Mouse (Mus musculus): ENCODE results near the gene Ttll13. TPM values are rescaled to one million over a fixed set of nuclear protein-coding genes. Genes with fewer than 3 reads are reported as not detected.

Ttll13 gene
- polyA plus RNA-seq (2015; fragmentation: Nextera tagmentation; extraction: Ambion mirVana): 0.43 TPM in 2 replicates

GRCm38 (mm10) chr7:80246148-80246721 is at the start of gene Ttll13:
Ttll13 (plus strand) TSS chr7:80246376.
- peak within 1 kb of the TSS; percentile 73 for H3K9ac ChIP-seq (replicated peaks)
- WGBS (ENCODE audit: insufficient replicate concordance): under 1% methylated on average over 48 of the region's 48 CpGs
- peak within 1 kb of the TSS; percentile 80 for H3K4me3 ChIP-seq (ENCODE audit: low read depth, low read length)
- ATAC-seq: peak; percentile 99
- no peaks in the 10 kb centered on the region for H3K27me3 ChIP-seq (ENCODE audit: insufficient read depth, low read length)
- TF ChIP-seq EP300 (IDR thresholded peaks at IDR 0.05; ENCODE audit: low read depth): peak; percentile 60; the same call in 1 of the 2 replicates
- peak; percentile 59 for TF ChIP-seq CTCF (IDR thresholded peaks at IDR 0.05; ENCODE audit: low read depth)
- peak; percentile 98 for DNase-seq
- peaks cover 11% of the 10 kb centered on the region for H3K4me1 ChIP-seq (ENCODE audit: insufficient read depth)
- peak within 1 kb of the TSS; percentile 93 for H3K4me2 ChIP-seq (ENCODE audit: low read depth, low read length)
- peak within 1 kb of the TSS; percentile 78 for H3K27ac ChIP-seq (ENCODE audit: low read depth)
- H3K9me3 ChIP-seq (ENCODE audit: low read length): no peaks in the 10 kb centered on the region
- no peaks in the 10 kb centered on the region for H3K36me3 ChIP-seq (replicated peaks; ENCODE audit: insufficient read depth, low read length)

GRCm38 (mm10) chr7:80197371-80197770 is 48.8 kb upstream of the Ttll13 start:
- DNase-seq: peak; percentile 53
- peak overlapping the region; percentile 90 for H3K4me2 ChIP-seq (ENCODE audit: low read depth, low read length)
- WGBS (ENCODE audit: insufficient replicate concordance): 19% methylated on average over 4 of the region's 4 CpGs
- H3K9ac ChIP-seq (replicated peaks): peak overlapping the region; percentile 90
- no peaks in the 10 kb centered on the region for H3K9me3 ChIP-seq (ENCODE audit: low read length)
- peak overlapping the region; percentile 93 for H3K27ac ChIP-seq (ENCODE audit: low read depth)
- H3K27me3 ChIP-seq (ENCODE audit: insufficient read depth, low read length): no peaks in the 10 kb centered on the region
- TF ChIP-seq CTCF (IDR thresholded peaks at IDR 0.05; ENCODE audit: low read depth): peak; percentile 39
- no peak for TF ChIP-seq EP300 (IDR thresholded peaks at IDR 0.05; ENCODE audit: low read depth)
- H3K36me3 ChIP-seq (replicated peaks; ENCODE audit: insufficient read depth, low read length): peaks cover 12% of the 10 kb centered on the region
- ATAC-seq: no peak
- peaks cover 71% of the 10 kb centered on the region for H3K4me1 ChIP-seq (ENCODE audit: insufficient read depth)
- H3K4me3 ChIP-seq (ENCODE audit: low read depth, low read length): peak overlapping the region; percentile 87

GRCm38 (mm10) chr7:80197941-80198778 is 48.0 kb upstream of the Ttll13 start:
- H3K4me2 ChIP-seq (ENCODE audit: low read depth, low read length): peak overlapping the region; percentile 90

GRCm38 (mm10) chr7:80198863-80199262 is 47.3 kb upstream of the Ttll13 start:
- peak overlapping the region; percentile 93 for H3K27ac ChIP-seq (ENCODE audit: low read depth)

More at GRCm38 (mm10) chr7:80197941-80198778, 48.0 kb upstream of the Ttll13 start:
- Histone ChIP-seq H3K9me3 (ENCODE audit: low read length) (no peaks in the 10 kb centered on the region), H3K27ac (ENCODE audit: low read depth) (peak overlapping the region; percentile 93), H3K9ac (replicated peaks) (peak overlapping the region; percentile 90), H3K4me1 (ENCODE audit: insufficient read depth) (peaks cover 71% of the 10 kb centered on the region), H3K4me3 (ENCODE audit: low read depth, low read length) (peak overlapping the region; percentile 87), H3K27me3 (ENCODE audit: insufficient read depth, low read length) (no peaks in the 10 kb centered on the region), H3K36me3 (replicated peaks; ENCODE audit: insufficient read depth, low read length) (peaks cover 15% of the 10 kb centered on the region)
- ATAC-seq: peak; percentile 72
- peak; percentile 86 for DNase-seq
- TF ChIP-seq EP300 (IDR thresholded peaks at IDR 0.05; ENCODE audit: low read depth): no peak
- TF ChIP-seq CTCF (IDR thresholded peaks at IDR 0.05; ENCODE audit: low read depth): no peak
- under 1% methylated on average over 44 of the region's 74 CpGs for WGBS (ENCODE audit: insufficient replicate concordance)

GRCm38 (mm10) chr7:80199286-80199685 is 46.9 kb upstream of the Ttll13 start:
- Histone ChIP-seq H3K27me3 (ENCODE audit: insufficient read depth, low read length) (no peaks in the 10 kb centered on the region), H3K4me2 (ENCODE audit: low read depth, low read length) (peak overlapping the region; percentile 90), H3K27ac (ENCODE audit: low read depth) (peak overlapping the region; percentile 93), H3K9me3 (ENCODE audit: low read length) (no peaks in the 10 kb centered on the region), H3K4me3 (ENCODE audit: low read depth, low read length) (peak overlapping the region; percentile 87), H3K9ac (replicated peaks) (peak overlapping the region; percentile 90), H3K4me1 (ENCODE audit: insufficient read depth) (peaks cover 73% of the 10 kb centered on the region), H3K36me3 (replicated peaks; ENCODE audit: insufficient read depth, low read length) (peaks cover 16% of the 10 kb centered on the region)
- ATAC-seq (no peak), DNase-seq (no peak)
- 24% methylated on average over 6 of the region's 6 CpGs for WGBS (ENCODE audit: insufficient replicate concordance)
- no peak for TF ChIP-seq CTCF (IDR thresholded peaks at IDR 0.05; ENCODE audit: low read depth)
- no peak for TF ChIP-seq EP300 (IDR thresholded peaks at IDR 0.05; ENCODE audit: low read depth)

More at GRCm38 (mm10) chr7:80198863-80199262, 47.3 kb upstream of the Ttll13 start:
- under 1% methylated on average over 11 of the region's 11 CpGs for WGBS (ENCODE audit: insufficient replicate concordance)
- H3K4me1 ChIP-seq (ENCODE audit: insufficient read depth): peaks cover 73% of the 10 kb centered on the region
- peak; percentile 49 for DNase-seq
- peaks cover 16% of the 10 kb centered on the region for H3K36me3 ChIP-seq (replicated peaks; ENCODE audit: insufficient read depth, low read length)
- peak overlapping the region; percentile 90 for H3K9ac ChIP-seq (replicated peaks)
- no peaks in the 10 kb centered on the region for H3K27me3 ChIP-seq (ENCODE audit: insufficient read depth, low read length)
- peak; percentile 19 for ATAC-seq
- TF ChIP-seq CTCF (IDR thresholded peaks at IDR 0.05; ENCODE audit: low read depth) (no peak), EP300 (IDR thresholded peaks at IDR 0.05; ENCODE audit: low read depth) (no peak)
- no peaks in the 10 kb centered on the region for H3K9me3 ChIP-seq (ENCODE audit: low read length)
- H3K4me2 ChIP-seq (ENCODE audit: low read depth, low read length): peak overlapping the region; percentile 90
- peak overlapping the region; percentile 87 for H3K4me3 ChIP-seq (ENCODE audit: low read depth, low read length)

Data from liver, postnatal 0 days (tissue).